Mouse (Mus musculus) inflammation-experienced regulatory T-cells, adult 6 months (primary cell): ENCODE measurements around the gene Lsm8. TPM values are rescaled to one million over a fixed set of nuclear protein-coding genes. Genes with fewer than 3 reads are reported as not detected.
"Not testable (repeated sequence)": the region's sequence is repeated elsewhere in the genome, so short reads cannot be mapped to it uniquely, and the experiment has no call there.

Experiments used
- ATAC-seq: one replicate; pipeline ENCODE4 v1.8.0; 2017
- polyA plus RNA-seq, 3 experiments: library from polyadenylated mRNA; unstranded; fragments of 100-300 nt; shearing (Covaris generic); gene quantifications; one replicate each; pipeline ENCODE4 v1.2.1; 2017

Lsm8 gene
- polyA plus RNA-seq: 10 to 100 TPM; 53.5 to 69.3 (median 67.3) TPM

GRCm38 (mm10) chr6:18848051-18848701, at the start of gene Lsm8:
Gene Lsm8 (plus strand): TSS chr6:18848579.
- peak; percentile 93 for ATAC-seq

- ATAC-seq: no peak
Observed at GRCm38 (mm10) chr6:18800869-18801511, 47.4 kb upstream of the Lsm8 start.

- ATAC-seq: peak; percentile 91
Observed at GRCm38 (mm10) chr6:18812623-18813022, 35.8 kb upstream of the Lsm8 start.

GRCm38 (mm10) chr6:18815606-18816005, 32.8 kb upstream of the Lsm8 start:
- no peak for ATAC-seq

- ATAC-seq: peak; percentile 57
Observed at GRCm38 (mm10) chr6:18819343-18819742, 29.0 kb upstream of the Lsm8 start.

GRCm38 (mm10) chr6:18820246-18820645, 28.1 kb upstream of the Lsm8 start:
- no peak for ATAC-seq

- ATAC-seq: no peak
Observed at GRCm38 (mm10) chr6:18822812-18823211, 25.6 kb upstream of the Lsm8 start.

- ATAC-seq: no peak
Observed at GRCm38 (mm10) chr6:18832958-18833357, 15.4 kb upstream of the Lsm8 start.

- ATAC-seq: not testable (repeated sequence)
Observed at GRCm38 (mm10) chr6:18844529-18844928, 3.9 kb upstream of the Lsm8 start.

GRCm38 (mm10) chr6:18845571-18845970, 2.8 kb upstream of the Lsm8 start:
- not testable (repeated sequence) for ATAC-seq

GRCm38 (mm10) chr6:18848702-18849061, 303 bp downstream of the Lsm8 start:
- peak; percentile 34 for ATAC-seq

GRCm38 (mm10) chr6:18855323-18855722, 6.9 kb downstream of the Lsm8 start:
- no peak for ATAC-seq

GRCm38 (mm10) chr6:18856487-18857078, 8.2 kb downstream of the Lsm8 start:
- ATAC-seq: no peak

GRCm38 (mm10) chr6:18866018-18866417, 17.6 kb downstream of the Lsm8 start, which contains the start of gene Ankrd7:
Gene Ankrd7 (plus strand): TSS chr6:18866318.
- ATAC-seq: no peak

GRCm38 (mm10) chr6:18889030-18889429, 40.7 kb downstream of the Lsm8 start:
- ATAC-seq: no peak

- ATAC-seq: no peak
Observed at GRCm38 (mm10) chr6:18894142-18894541, 45.8 kb downstream of the Lsm8 start.

Other genes starting within 250 kb of the Lsm8 start
- gene Ankrd7, start 17.7 kb downstream of the Lsm8 start, polyA plus RNA-seq: under 1 TPM in 2 of 3 experiments, not detected in 1; 0.30 to 0.59 TPM